Mouse (Mus musculus): ENCODE measurements at regions not wholly inside any gene's neighbourhood (a gene's known extent, or its start where the extent isn't known, plus 50 kb on each side); places are given as distances from the start of the nearest gene placed in this dataset.

- H3K4me3 ChIP-seq (replicated peaks) = no peak overlapping the region
- no peaks in the 10 kb centered on the region for H3K27me3 ChIP-seq (ENCODE audit: control insufficient read depth)
- TF ChIP-seq GATA1 (IDR thresholded peaks at IDR 0.05; ENCODE audit: low read length) (no peak), TAL1 (IDR thresholded peaks at IDR 0.05; ENCODE audit: low read length) (no peak)
These were observed 301.4 kb upstream of the Noct start for GRCm38 (mm10) chr3:50922832-50923231.

GRCm38 (mm10) chr3:50923327-50923726, 300.9 kb upstream of the Noct start:
- Histone ChIP-seq H3K4me3 (replicated peaks) (no peak overlapping the region), H3K4me1 (ENCODE audit: control insufficient read depth) (no peaks in the 10 kb centered on the region), H3K9me3 (ENCODE audit: control insufficient read depth, low read length) (no peaks in the 10 kb centered on the region), H3K36me3 (ENCODE audit: control insufficient read depth) (no peaks in the 10 kb centered on the region), H3K27me3 (ENCODE audit: control insufficient read depth) (no peaks in the 10 kb centered on the region)
- TF ChIP-seq TAL1 (IDR thresholded peaks at IDR 0.05; ENCODE audit: low read length) = no peak

More at GRCm38 (mm10) chr3:50922832-50923231, 301.4 kb upstream of the Noct start:
- Histone ChIP-seq H3K36me3 (ENCODE audit: control insufficient read depth) (no peaks in the 10 kb centered on the region), H3K9me3 (ENCODE audit: control insufficient read depth, low read length) (no peaks in the 10 kb centered on the region), H3K4me1 (ENCODE audit: control insufficient read depth) (no peaks in the 10 kb centered on the region)

- Histone ChIP-seq H3K4me3 (replicated peaks) (no peak overlapping the region), H3K36me3 (ENCODE audit: control insufficient read depth) (no peaks in the 10 kb centered on the region), H3K9me3 (ENCODE audit: control insufficient read depth, low read length) (no peaks in the 10 kb centered on the region), H3K4me1 (ENCODE audit: control insufficient read depth) (no peaks in the 10 kb centered on the region), H3K27me3 (ENCODE audit: control insufficient read depth) (no peaks in the 10 kb centered on the region)
- TF ChIP-seq TAL1 (IDR thresholded peaks at IDR 0.05; ENCODE audit: low read length) = no peak
- no peak for TF ChIP-seq GATA1 (IDR thresholded peaks at IDR 0.05; ENCODE audit: low read length)
These were observed 296.9 kb upstream of the Noct start for GRCm38 (mm10) chr3:50927318-50927717.

- H3K4me3 ChIP-seq (replicated peaks) = no peak overlapping the region
- H3K36me3 ChIP-seq (ENCODE audit: control insufficient read depth) = no peaks in the 10 kb centered on the region
- no peaks in the 10 kb centered on the region for H3K27me3 ChIP-seq (ENCODE audit: control insufficient read depth)
- no peaks in the 10 kb centered on the region for H3K9me3 ChIP-seq (ENCODE audit: control insufficient read depth, low read length)
- H3K4me1 ChIP-seq (ENCODE audit: control insufficient read depth) = no peaks in the 10 kb centered on the region
- no peak for TF ChIP-seq GATA1 (IDR thresholded peaks at IDR 0.05; ENCODE audit: low read length)
- no peak for TF ChIP-seq TAL1 (IDR thresholded peaks at IDR 0.05; ENCODE audit: low read length)
These were observed 295.2 kb upstream of the Noct start for GRCm38 (mm10) chr3:50929013-50929412.

- TF ChIP-seq GATA1 (IDR thresholded peaks at IDR 0.05; ENCODE audit: low read length) = no peak
- no peak for TF ChIP-seq TAL1 (IDR thresholded peaks at IDR 0.05; ENCODE audit: low read length)
- H3K9me3 ChIP-seq (ENCODE audit: control insufficient read depth, low read length) = no peaks in the 10 kb centered on the region
- no peaks in the 10 kb centered on the region for H3K27me3 ChIP-seq (ENCODE audit: control insufficient read depth)
- no peaks in the 10 kb centered on the region for H3K36me3 ChIP-seq (ENCODE audit: control insufficient read depth)
- no peaks in the 10 kb centered on the region for H3K4me1 ChIP-seq (ENCODE audit: control insufficient read depth)
- H3K4me3 ChIP-seq (replicated peaks) = no peak overlapping the region
These were observed 291.7 kb upstream of the Noct start for GRCm38 (mm10) chr3:50932397-50933089.

GRCm38 (mm10) chr3:50933090-50933443, 291.2 kb upstream of the Noct start:
- Histone ChIP-seq H3K36me3 (ENCODE audit: control insufficient read depth) (no peaks in the 10 kb centered on the region), H3K27me3 (ENCODE audit: control insufficient read depth) (no peaks in the 10 kb centered on the region), H3K9me3 (ENCODE audit: control insufficient read depth, low read length) (no peaks in the 10 kb centered on the region), H3K4me3 (replicated peaks) (no peak overlapping the region), H3K4me1 (ENCODE audit: control insufficient read depth) (no peaks in the 10 kb centered on the region)
- TF ChIP-seq GATA1 (IDR thresholded peaks at IDR 0.05; ENCODE audit: low read length) (no peak), TAL1 (IDR thresholded peaks at IDR 0.05; ENCODE audit: low read length) (no peak)

GRCm38 (mm10) chr3:50939602-50940001, 284.6 kb upstream of the Noct start:
- TF ChIP-seq TAL1 (IDR thresholded peaks at IDR 0.05; ENCODE audit: low read length) = no peak
- no peak for TF ChIP-seq GATA1 (IDR thresholded peaks at IDR 0.05; ENCODE audit: low read length)
- Histone ChIP-seq H3K27me3 (ENCODE audit: control insufficient read depth) (no peaks in the 10 kb centered on the region), H3K4me1 (ENCODE audit: control insufficient read depth) (no peaks in the 10 kb centered on the region), H3K4me3 (replicated peaks) (no peak overlapping the region), H3K9me3 (ENCODE audit: control insufficient read depth, low read length) (no peaks in the 10 kb centered on the region; the same call in 1 of the 2 replicates), H3K36me3 (ENCODE audit: control insufficient read depth) (no peaks in the 10 kb centered on the region)

GRCm38 (mm10) chr3:50940656-50941055, 283.6 kb upstream of the Noct start:
- Histone ChIP-seq H3K4me3 (replicated peaks) (no peak overlapping the region), H3K27me3 (ENCODE audit: control insufficient read depth) (no peaks in the 10 kb centered on the region)
- TF ChIP-seq GATA1 (IDR thresholded peaks at IDR 0.05; ENCODE audit: low read length) = no peak
- no peak for TF ChIP-seq TAL1 (IDR thresholded peaks at IDR 0.05; ENCODE audit: low read length)

GRCm38 (mm10) chr3:50953456-50953855, 270.8 kb upstream of the Noct start:
- no peak for TF ChIP-seq TAL1 (IDR thresholded peaks at IDR 0.05; ENCODE audit: low read length)
- no peak for TF ChIP-seq GATA1 (IDR thresholded peaks at IDR 0.05; ENCODE audit: low read length)
- H3K4me1 ChIP-seq (ENCODE audit: control insufficient read depth) = no peaks in the 10 kb centered on the region
- H3K4me3 ChIP-seq (replicated peaks) = no peak overlapping the region

More at GRCm38 (mm10) chr3:50940656-50941055, 283.6 kb upstream of the Noct start:
- no peaks in the 10 kb centered on the region for H3K4me1 ChIP-seq (ENCODE audit: control insufficient read depth)
- no peaks in the 10 kb centered on the region for H3K36me3 ChIP-seq (ENCODE audit: control insufficient read depth)
- H3K9me3 ChIP-seq (ENCODE audit: control insufficient read depth, low read length) = no peaks in the 10 kb centered on the region; the same call in 1 of the 2 replicates

GRCm38 (mm10) chr3:50970386-50970785, 253.9 kb upstream of the Noct start:
- Histone ChIP-seq H3K4me1 (ENCODE audit: control insufficient read depth) (no peaks in the 10 kb centered on the region), H3K4me3 (replicated peaks) (no peak overlapping the region), H3K9me3 (ENCODE audit: control insufficient read depth, low read length) (no peaks in the 10 kb centered on the region), H3K27me3 (ENCODE audit: control insufficient read depth) (no peaks in the 10 kb centered on the region), H3K36me3 (ENCODE audit: control insufficient read depth) (no peaks in the 10 kb centered on the region)
- TF ChIP-seq GATA1 (IDR thresholded peaks at IDR 0.05; ENCODE audit: low read length) (no peak), TAL1 (IDR thresholded peaks at IDR 0.05; ENCODE audit: low read length) (no peak)

More at GRCm38 (mm10) chr3:50953456-50953855, 270.8 kb upstream of the Noct start:
- Histone ChIP-seq H3K36me3 (ENCODE audit: control insufficient read depth) (no peaks in the 10 kb centered on the region), H3K9me3 (ENCODE audit: control insufficient read depth, low read length) (no peaks in the 10 kb centered on the region), H3K27me3 (ENCODE audit: control insufficient read depth) (no peaks in the 10 kb centered on the region)

All from erythroblast, embryonic 14.5 days (primary cell).